ENCODE assay signal across 9 mouse cellular contexts in the genomic region with DNA sequence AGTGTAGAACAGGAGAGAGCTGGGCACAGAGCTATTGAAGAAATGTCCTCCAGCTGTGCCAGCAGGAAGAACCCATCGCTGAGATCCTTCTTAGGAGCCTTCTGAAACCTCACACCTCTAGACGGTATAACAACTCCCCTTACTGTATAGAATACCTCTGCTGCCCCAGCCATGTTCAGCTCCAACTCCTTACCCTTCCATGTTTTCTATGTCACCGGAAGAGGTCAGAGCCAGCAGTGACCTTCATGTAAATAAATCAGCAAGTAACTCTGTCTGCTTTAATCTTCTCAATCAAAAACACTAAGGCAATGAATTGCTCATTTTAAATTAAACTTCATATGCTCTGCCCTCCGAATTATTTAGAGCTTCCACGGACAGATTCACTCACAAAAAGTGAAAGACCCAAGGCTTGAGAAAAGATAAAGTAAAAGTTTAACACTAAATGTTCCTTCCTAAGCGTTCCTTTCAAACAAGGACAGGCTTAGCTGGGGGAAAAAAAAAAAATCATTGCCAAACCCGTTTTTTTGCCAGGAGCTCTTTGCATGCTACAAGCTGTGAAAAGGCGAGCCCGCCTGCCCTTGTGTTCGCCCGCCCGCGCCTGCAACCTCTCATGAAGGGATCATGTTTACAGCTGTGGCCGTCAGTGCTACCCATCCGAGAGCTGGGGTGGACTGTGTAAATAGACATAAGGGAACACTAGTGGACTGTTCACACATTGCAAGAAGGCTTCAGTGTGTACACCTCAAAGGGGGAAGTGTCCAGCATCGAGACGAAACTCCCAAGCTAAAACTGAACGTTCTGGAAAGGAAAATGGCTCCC. TPM values are rescaled to one million over a fixed set of nuclear protein-coding genes. Genes with fewer than 3 reads are reported as not detected.
DNase-seq lines count a peak whose midpoint lies in the region; ATAC-seq and TF ChIP-seq lines count a peak whose summit lies in the region.
"Had no signal": no experiment of that assay in that cellular context is flagged by ENCODE, and none has a peak within 500 bp of the region (broad histone marks: within the 10 kb centered on the region; RNA-seq: fewer than 3 reads in every experiment).

No protein-coding gene starts in this region.

- H3K4me3 ChIP-seq in kidney, embryonic 14.5 days (ENCODE audit: low read length), result 0 out of 2 replicates have a peak overlapping the region, but pooled peaks have one; percentile 5
- H3K4me3 ChIP-seq in embryonic facial prominence, embryonic 14.5 days (ENCODE audit: low read depth, low read length), result no peak overlapping the region
- H3K4me3 ChIP-seq in kidney, postnatal 0 days (replicated peaks; ENCODE audit: low read depth, low read length), result no peak overlapping the region
- no peak overlapping the region for H3K4me3 ChIP-seq in midbrain, embryonic 16.5 days (ENCODE audit: low read depth, low read length)
- no peak overlapping the region for H3K4me3 ChIP-seq in layer of hippocampus, adult 2 months
- H3K4me3 ChIP-seq: hindbrain, embryonic 15.5 days had no signal

- no peak for DNase-seq in kidney, adult 8-10 months
- peak; percentile 64 for DNase-seq in embryonic facial prominence, embryonic 14.5 days (ENCODE audit: low spot score)
- peak; percentile 65 for DNase-seq in kidney, postnatal 0 days (ENCODE audit: low spot score)
- DNase-seq in layer of hippocampus, adult 2 months (ENCODE audit: low spot score in 2 of 2), result no peak
- DNase-seq: thymus, postnatal 36 days had no signal

- peak overlapping the region; percentile 25 for H3K4me2 ChIP-seq in kidney, embryonic 14.5 days (replicated peaks; ENCODE audit: low read depth, low read length)
- H3K4me2 ChIP-seq in embryonic facial prominence, embryonic 14.5 days (ENCODE audit: low read depth, low read length), result peak overlapping the region; percentile 33
- peak overlapping the region; percentile 31 for H3K4me2 ChIP-seq in kidney, postnatal 0 days (ENCODE audit: low read length)
- H3K4me2 ChIP-seq in midbrain, embryonic 16.5 days (ENCODE audit: low read length), result no peak overlapping the region
- H3K4me2 ChIP-seq: hindbrain, embryonic 15.5 days had no signal

- no peaks in the 10 kb centered on the region for H3K9me3 ChIP-seq in kidney, embryonic 14.5 days (ENCODE audit: control insufficient read depth, low read length)
- no peaks in the 10 kb centered on the region for H3K9me3 ChIP-seq in embryonic facial prominence, embryonic 14.5 days (ENCODE audit: control insufficient read depth, low read length)
- H3K9me3 ChIP-seq in kidney, postnatal 0 days (replicated peaks; ENCODE audit: low read length), result no peaks in the 10 kb centered on the region
- no peaks in the 10 kb centered on the region for H3K9me3 ChIP-seq in midbrain, embryonic 16.5 days (replicated peaks; ENCODE audit: control insufficient read depth, low read length, poor library complexity, severe bottlenecking)
- H3K9me3 ChIP-seq: hindbrain, embryonic 15.5 days had no signal

- WGBS in kidney, embryonic 14.5 days, result 18% methylated on average over 18 of the region's 18 CpGs
- 29% methylated on average over 18 of the region's 18 CpGs for WGBS in embryonic facial prominence, embryonic 14.5 days
- WGBS in kidney, postnatal 0 days, result 13% methylated on average over 18 of the region's 18 CpGs
- WGBS in midbrain, embryonic 16.5 days, result 41% methylated on average over 18 of the region's 18 CpGs

- peak; percentile 49; the same call in 1 of the 2 replicates for ATAC-seq in kidney, embryonic 14.5 days (ENCODE audit: low FRiP score, low TSS enrichment)
- peak; percentile 34; the same call in 1 of the 2 replicates for ATAC-seq in embryonic facial prominence, embryonic 14.5 days (ENCODE audit: low read depth)
- no peak; the same call in 1 of the 2 replicates for ATAC-seq in kidney, postnatal 0 days (replicated peaks; ENCODE audit: low FRiP score, low read depth)
- peak; percentile 33; the same call in 1 of the 2 replicates for ATAC-seq in megakaryocyte, adult 5-6 weeks (ENCODE audit: poor library complexity, severe bottlenecking)
- ATAC-seq in midbrain, embryonic 16.5 days, result no peak

- H3K36me3 ChIP-seq in kidney, embryonic 14.5 days (ENCODE audit: control insufficient read depth, insufficient read depth, low read length), result no peaks in the 10 kb centered on the region
- no peaks in the 10 kb centered on the region for H3K36me3 ChIP-seq in embryonic facial prominence, embryonic 14.5 days (ENCODE audit: control insufficient read depth, insufficient read depth, low read length)
- H3K36me3 ChIP-seq in kidney, postnatal 0 days (ENCODE audit: insufficient read depth, low read length), result no peaks in the 10 kb centered on the region
- H3K36me3 ChIP-seq in midbrain, embryonic 16.5 days (ENCODE audit: control insufficient read depth, insufficient read depth, low read length), result no peaks in the 10 kb centered on the region
- H3K36me3 ChIP-seq: hindbrain, embryonic 15.5 days had no signal

- H3K9ac ChIP-seq in kidney, embryonic 14.5 days (ENCODE audit: low read depth, low read length), result 0 out of 2 replicates have a peak overlapping the region, but pooled peaks have one; percentile 28
- 0 out of 2 replicates have a peak overlapping the region, but pooled peaks have one; percentile 19 for H3K9ac ChIP-seq in embryonic facial prominence, embryonic 14.5 days (ENCODE audit: low read depth, low read length)
- H3K9ac ChIP-seq in kidney, postnatal 0 days (ENCODE audit: low read depth, low read length), result no peak overlapping the region
- no peak overlapping the region for H3K9ac ChIP-seq in midbrain, embryonic 16.5 days (ENCODE audit: low read depth, low read length)
- H3K9ac ChIP-seq: hindbrain, embryonic 15.5 days had no signal

- H3K4me1 ChIP-seq in kidney, embryonic 14.5 days (ENCODE audit: control insufficient read depth, insufficient read depth, low read length), result peaks cover 11% of the 10 kb centered on the region; the same call in 1 of the 2 replicates
- peaks cover 6% of the 10 kb centered on the region for H3K4me1 ChIP-seq in embryonic facial prominence, embryonic 14.5 days (ENCODE audit: control insufficient read depth, insufficient read depth, low read length)
- H3K4me1 ChIP-seq in kidney, postnatal 0 days (replicated peaks; ENCODE audit: insufficient read depth, low read length), result peaks cover 13% of the 10 kb centered on the region; the same call in 1 of the 2 replicates
- peaks cover 18% of the 10 kb centered on the region for H3K4me1 ChIP-seq in midbrain, embryonic 16.5 days (ENCODE audit: control insufficient read depth, insufficient read depth, low read length)

- H3K27me3 ChIP-seq in kidney, embryonic 14.5 days (ENCODE audit: control insufficient read depth, insufficient read depth, low read length), result no peaks in the 10 kb centered on the region
- H3K27me3 ChIP-seq in embryonic facial prominence, embryonic 14.5 days (replicated peaks; ENCODE audit: control insufficient read depth, insufficient read depth, low read length), result no peaks in the 10 kb centered on the region
- no peaks in the 10 kb centered on the region for H3K27me3 ChIP-seq in kidney, postnatal 0 days (ENCODE audit: insufficient read depth, low read length)
- H3K27me3 ChIP-seq in midbrain, embryonic 16.5 days (ENCODE audit: control insufficient read depth, insufficient read depth, low read depth, low read length), result no peaks in the 10 kb centered on the region
- H3K27me3 ChIP-seq: hindbrain, embryonic 15.5 days had no signal

- H3K27ac ChIP-seq in kidney, embryonic 14.5 days (ENCODE audit: low read depth, low read length), result no peak overlapping the region; the same call in 1 of the 2 replicates
- no peak overlapping the region for H3K27ac ChIP-seq in embryonic facial prominence, embryonic 14.5 days (replicated peaks; ENCODE audit: low read depth, low read length)
- H3K27ac ChIP-seq in kidney, postnatal 0 days, result peak overlapping the region; percentile 19; the same call in 1 of the 2 replicates
- no peak overlapping the region for H3K27ac ChIP-seq in midbrain, embryonic 16.5 days (ENCODE audit: low read length)
- no peak overlapping the region for H3K27ac ChIP-seq in layer of hippocampus, adult 2 months
- H3K27ac ChIP-seq: hindbrain, embryonic 15.5 days had no signal

- TF ChIP-seq CTCF in kidney, postnatal 0 days (IDR thresholded peaks at IDR 0.05; ENCODE audit: low read depth), result no peak
- no peak for TF ChIP-seq CTCF in layer of hippocampus, adult 2 months (conservative IDR thresholded peaks at IDR 0.05)

RNA-seq across cellular contexts. Expression of a gene that starts 0.7 kb away (rescaled TPM):
- 0.37 and 0.41 TPM in 2 replicates for polyA plus RNA-seq in kidney, embryonic 14.5 days (2014; fragmentation: Nextera tagmentation; extraction: Ambion mirVana)
- polyA plus RNA-seq in embryonic facial prominence, embryonic 14.5 days (2014; fragmentation: Nextera tagmentation; extraction: Ambion mirVana), result 0.56 and 1.2 TPM in 2 replicates
- 0.16 and 0.20 TPM in 2 replicates for polyA plus RNA-seq in kidney, postnatal 0 days (2015; fragmentation: Nextera tagmentation; extraction: Ambion mirVana)
- not detected in 2 replicates for total RNA-seq in megakaryocyte, adult 5-6 weeks (2015)
- not detected in 2 replicates for total RNA-seq in megakaryocyte, adult 5-6 weeks (2017)
- polyA plus RNA-seq in midbrain, embryonic 16.5 days (2015; fragmentation: Nextera tagmentation; extraction: Ambion mirVana), result 0.30 and 0.46 TPM in 2 replicates
- total RNA-seq in layer of hippocampus, adult 2 months (2021), result under 1 TPM; 0.32 to 0.44 TPM

RNA-seq across cellular contexts. Expression of a gene that starts 29.1 kb away (rescaled TPM):
- 15.8 and 21.5 TPM in 2 replicates for polyA plus RNA-seq in kidney, embryonic 14.5 days (2014; fragmentation: Nextera tagmentation; extraction: Ambion mirVana)
- 12.5 and 13.8 TPM in 2 replicates for polyA plus RNA-seq in embryonic facial prominence, embryonic 14.5 days (2014; fragmentation: Nextera tagmentation; extraction: Ambion mirVana)
- 6.1 and 8.3 TPM in 2 replicates for polyA plus RNA-seq in kidney, postnatal 0 days (2015; fragmentation: Nextera tagmentation; extraction: Ambion mirVana)
- total RNA-seq in megakaryocyte, adult 5-6 weeks (2015), result 10.5 and 12.4 TPM in 2 replicates
- 9.8 and 13.9 TPM in 2 replicates for total RNA-seq in megakaryocyte, adult 5-6 weeks (2017)
- 7.1 and 7.8 TPM in 2 replicates for polyA plus RNA-seq in midbrain, embryonic 16.5 days (2015; fragmentation: Nextera tagmentation; extraction: Ambion mirVana)
- total RNA-seq in layer of hippocampus, adult 2 months (2021), result 1 to 10 TPM; 3.5 to 3.8 TPM

RNA-seq across cellular contexts. Expression of a gene that starts 29.2 kb away (rescaled TPM):
- polyA plus RNA-seq in kidney, embryonic 14.5 days (2014; fragmentation: Nextera tagmentation; extraction: Ambion mirVana), result 14.7 TPM in 2 replicates
- polyA plus RNA-seq in embryonic facial prominence, embryonic 14.5 days (2014; fragmentation: Nextera tagmentation; extraction: Ambion mirVana), result 12.4 and 16.9 TPM in 2 replicates
- 16.2 and 20.8 TPM in 2 replicates for polyA plus RNA-seq in kidney, postnatal 0 days (2015; fragmentation: Nextera tagmentation; extraction: Ambion mirVana)
- total RNA-seq in megakaryocyte, adult 5-6 weeks (2015), result 0.57 and 1.9 TPM in 2 replicates
- not detected in 2 replicates for total RNA-seq in megakaryocyte, adult 5-6 weeks (2017)
- 36.1 and 39.9 TPM in 2 replicates for polyA plus RNA-seq in midbrain, embryonic 16.5 days (2015; fragmentation: Nextera tagmentation; extraction: Ambion mirVana)
- 10 to 100 TPM; 11.2 to 12.3 TPM for total RNA-seq in layer of hippocampus, adult 2 months (2021)

Comparison
In these comparisons a context has a peak if more than half of its experiments do, and no peak if none do; other contexts are left out.
1. ATAC-seq: peak in kidney, embryonic 14.5 days (single experiment), embryonic facial prominence, embryonic 14.5 days (single experiment) and megakaryocyte, adult 5-6 weeks (single experiment); none in kidney, postnatal 0 days (single experiment) and midbrain, embryonic 16.5 days (single experiment).
2. H3K9ac ChIP-seq: peak in kidney, embryonic 14.5 days (single experiment) and embryonic facial prominence, embryonic 14.5 days (single experiment); none in kidney, postnatal 0 days (single experiment) and midbrain, embryonic 16.5 days (single experiment).
3. DNase-seq: peak in embryonic facial prominence, embryonic 14.5 days (single experiment) and kidney, postnatal 0 days (single experiment); none in kidney, adult 8-10 months (0 of 2) and layer of hippocampus, adult 2 months (0 of 2).